ENCODE assay signal across 9 mouse cellular contexts in the genomic region with DNA sequence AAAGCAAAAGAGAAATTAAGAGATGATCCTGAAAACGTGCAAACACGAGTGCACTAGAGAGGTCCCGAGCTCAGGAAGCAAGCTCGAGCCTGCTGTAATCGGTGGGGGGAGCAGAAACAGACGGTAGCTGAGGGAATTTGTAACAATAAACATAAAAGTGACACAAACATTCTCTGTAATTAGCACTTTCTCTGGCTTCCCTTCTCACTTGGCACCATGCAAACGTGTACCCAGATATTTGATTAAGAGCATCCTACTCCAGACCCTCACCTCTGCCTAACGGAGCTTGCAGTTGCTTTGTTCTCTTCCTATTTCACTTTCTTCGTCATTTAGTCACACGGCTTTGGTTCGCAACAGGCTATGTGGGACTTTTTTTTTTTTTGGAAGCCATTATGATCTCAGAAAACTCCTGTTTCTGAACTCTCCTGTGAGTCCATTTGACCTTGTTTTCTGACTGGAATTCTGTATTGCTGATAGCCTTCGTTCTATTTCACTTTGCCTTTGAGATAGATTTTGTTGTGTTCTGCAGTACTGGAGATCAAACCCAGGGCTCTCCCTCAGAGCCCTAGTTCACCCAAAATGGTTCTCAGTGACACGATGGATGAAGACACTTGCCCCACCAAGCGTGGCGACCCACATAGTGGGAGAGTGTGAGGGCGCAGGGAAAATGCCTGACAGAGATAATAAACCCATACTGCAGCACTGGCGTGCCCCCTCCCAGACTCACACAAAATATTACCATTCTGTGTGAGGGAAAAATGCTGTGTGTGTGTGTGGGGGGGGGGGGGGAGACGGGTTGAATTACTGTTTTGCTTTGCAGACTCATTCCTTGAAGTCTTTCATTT. TPM values are rescaled to one million over a fixed set of nuclear protein-coding genes. Genes with fewer than 3 reads are reported as not detected.
DNase-seq lines count a peak whose midpoint lies in the region; ATAC-seq and TF ChIP-seq lines count a peak whose summit lies in the region.
"Had no signal": no experiment of that assay in that cellular context is flagged by ENCODE, and none has a peak within 500 bp of the region (broad histone marks: within the 10 kb centered on the region; RNA-seq: fewer than 3 reads in every experiment).

No protein-coding gene starts in this region.

- ATAC-seq in heart, embryonic 16.5 days (replicated peaks; ENCODE audit: extremely low read depth, insufficient read depth, low FRiP score): no peak
- no peak for ATAC-seq in forebrain, embryonic 15.5 days (replicated peaks)
- no peak for ATAC-seq in liver, embryonic 14.5 days (ENCODE audit: insufficient read depth)
- no peak for ATAC-seq in monocyte, adult 5-6 weeks (replicated peaks; ENCODE audit: insufficient number of reproducible peaks, low FRiP score, low TSS enrichment, poor library complexity, severe bottlenecking)

- no peak for TF ChIP-seq CTCF in liver, embryonic 14.5 days (IDR thresholded peaks at IDR 0.05; ENCODE audit: low read depth)

- H3K27me3 ChIP-seq in heart, embryonic 16.5 days (ENCODE audit: control insufficient read depth, insufficient read depth, low read length): peaks cover 41% of the 10 kb centered on the region
- H3K27me3 ChIP-seq in forebrain, embryonic 15.5 days: peaks cover 34% of the 10 kb centered on the region
- peaks cover 52% of the 10 kb centered on the region for H3K27me3 ChIP-seq in liver, embryonic 14.5 days (ENCODE audit: control insufficient read depth, insufficient read depth, low read length)

- H3K36me3 ChIP-seq in heart, embryonic 16.5 days (ENCODE audit: control insufficient read depth, insufficient read depth): no peaks in the 10 kb centered on the region
- no peaks in the 10 kb centered on the region for H3K36me3 ChIP-seq in ES-E14 (ENCODE audit: control insufficient read depth, insufficient read depth, low read length, poor library complexity, severe bottlenecking)
- no peaks in the 10 kb centered on the region for H3K36me3 ChIP-seq in forebrain, embryonic 15.5 days
- H3K36me3 ChIP-seq in liver, embryonic 14.5 days (replicated peaks; ENCODE audit: control insufficient read depth, insufficient read depth, low read depth): no peaks in the 10 kb centered on the region
- H3K36me3 ChIP-seq: G1E had no signal

- H3K4me2 ChIP-seq in heart, embryonic 16.5 days (ENCODE audit: low read depth, low read length): peak overlapping the region; percentile 43
- H3K4me2 ChIP-seq in forebrain, embryonic 15.5 days (replicated peaks): 0 out of 2 replicates have a peak overlapping the region, but pooled peaks have one; percentile 3
- H3K4me2 ChIP-seq in liver, embryonic 14.5 days (ENCODE audit: low read depth): peak overlapping the region; percentile 91

- H3K9me3 ChIP-seq in heart, embryonic 16.5 days (replicated peaks; ENCODE audit: control insufficient read depth, low read length): no peaks in the 10 kb centered on the region
- no peaks in the 10 kb centered on the region for H3K9me3 ChIP-seq in ES-E14 (ENCODE audit: control insufficient read depth, insufficient read depth, low read depth, low read length)
- H3K9me3 ChIP-seq in forebrain, embryonic 15.5 days: no peaks in the 10 kb centered on the region
- H3K9me3 ChIP-seq in liver, embryonic 14.5 days (ENCODE audit: control insufficient read depth, low read length): no peaks in the 10 kb centered on the region
- H3K9me3 ChIP-seq: G1E had no signal

- H3K27ac ChIP-seq in heart, embryonic 16.5 days (ENCODE audit: low read length): no peak overlapping the region
- no peak overlapping the region for H3K27ac ChIP-seq in ES-E14 (ENCODE audit: insufficient read depth, low read depth, low read length, poor library complexity, severe bottlenecking)
- H3K27ac ChIP-seq in forebrain, embryonic 15.5 days (replicated peaks): no peak overlapping the region
- H3K27ac ChIP-seq in liver, embryonic 14.5 days: no peak overlapping the region

- no peak overlapping the region for H3K9ac ChIP-seq in heart, embryonic 16.5 days (ENCODE audit: low read length)
- H3K9ac ChIP-seq in ES-E14 (ENCODE audit: insufficient read depth, low read depth, low read length, poor library complexity, severe bottlenecking): 0 out of 2 replicates have a peak overlapping the region, but pooled peaks have one; percentile 19
- no peak overlapping the region for H3K9ac ChIP-seq in forebrain, embryonic 15.5 days (replicated peaks)
- peak overlapping the region; percentile 46 for H3K9ac ChIP-seq in liver, embryonic 14.5 days (replicated peaks)

- 0 out of 2 replicates have a peak, but pooled peaks cover 6% of the 10 kb centered on the region for H3K4me1 ChIP-seq in heart, embryonic 16.5 days (ENCODE audit: control insufficient read depth, insufficient read depth, low read length)
- peaks cover 2 to 5% of the 10 kb centered on the region in 2 experiments; a peak in 3 of 4 replicates for H3K4me1 ChIP-seq in ES-E14 (ENCODE audit: control insufficient read depth in 2 of 2, insufficient read depth in 2 of 2, low read length in 2 of 2, poor library complexity in 1 of 2)
- peaks cover 25% of the 10 kb centered on the region for H3K4me1 ChIP-seq in forebrain, embryonic 15.5 days
- H3K4me1 ChIP-seq in liver, embryonic 14.5 days (replicated peaks; ENCODE audit: control insufficient read depth in 2 of 2, insufficient read depth in 2 of 2, low read length in 1 of 2): peaks cover 13 to 24% of the 10 kb centered on the region in 2 experiments

- peak overlapping the region; percentile 27 for H3K4me3 ChIP-seq in heart, embryonic 16.5 days (ENCODE audit: low read length)
- peak overlapping the region; percentile 29 to 46; a peak in 3 of 4 replicates for H3K4me3 ChIP-seq in ES-E14 (ENCODE audit: insufficient read depth in 1 of 2, low read depth in 1 of 2, low read length in 2 of 2, poor library complexity in 1 of 2, severe bottlenecking in 1 of 2)
- H3K4me3 ChIP-seq in forebrain, embryonic 15.5 days: peak overlapping the region; percentile 13; the same call in 1 of the 2 replicates
- peak overlapping the region; percentile 33 to 50 for H3K4me3 ChIP-seq in liver, embryonic 14.5 days (ENCODE audit: insufficient read depth in 1 of 2, low read depth in 2 of 2, low read length in 2 of 2)

- 7% methylated on average over 18 of the region's 18 CpGs for WGBS in heart, embryonic 16.5 days
- 12% methylated on average over 18 of the region's 18 CpGs for WGBS in forebrain, embryonic 15.5 days
- 4% methylated on average over 18 of the region's 18 CpGs for WGBS in liver, embryonic 14.5 days (ENCODE audit: insufficient replicate concordance)

- in situ Hi-C loops in ES-E14 (cut with MboI; ENCODE audit: low sequenced_read_pairs in 2 of 2, unreplicated experiment in 2 of 2): no loop called here

- no peak for TF ChIP-seq EP300 in liver, embryonic 14.5 days (IDR thresholded peaks at IDR 0.05; ENCODE audit: low read depth)

- no peak for DNase-seq in heart, adult 18-20 months
- DNase-seq in ES-E14 (ENCODE audit: low read depth, low spot score): no peak
- no peak for DNase-seq in liver, embryonic 14.5 days (ENCODE audit: low read depth in 3 of 3, low spot score in 3 of 3)
- no peak for DNase-seq in layer of hippocampus, postnatal 25 days (ENCODE audit: extremely low spot score in 1 of 2, low spot score in 1 of 2)
- no peak for DNase-seq in frontal cortex, postnatal 10 days (ENCODE audit: low spot score in 2 of 2)

TF ChIP-seq in ES-E14, 5 proteins besides CTCF, POLR2A, EP300 and RAD21:
- TF ChIP-seq CHD2 (IDR thresholded peaks at IDR 0.05; ENCODE audit: low read depth, low read length) (no peak), MAFK (IDR thresholded peaks at IDR 0.05; ENCODE audit: insufficient read depth, low read depth, low read length) (no peak), ZNF384 (IDR thresholded peaks at IDR 0.05; ENCODE audit: low read depth, low read length) (no peak), HCFC1 (IDR thresholded peaks at IDR 0.05; ENCODE audit: borderline replicate concordance, insufficient read depth, low read length) (no peak), ZC3H11A (IDR thresholded peaks at IDR 0.05; ENCODE audit: borderline replicate concordance, low read depth, low read length) (no peak)

RNA-seq across cellular contexts. Expression of a gene that starts 0.6 kb away (rescaled TPM):
- 0.20 and 0.47 TPM in 2 replicates for polyA plus RNA-seq in heart, embryonic 16.5 days (2015; fragmentation: Nextera tagmentation; extraction: Ambion mirVana)
- not detected for total RNA-seq in heart, adult 18-20 months (2021)
- total RNA-seq in ES-E14 (2012; rRNA removed): 19.7 and 30.5 TPM in 2 replicates
- 0.70 and 0.88 TPM in 2 replicates for polyA plus RNA-seq in forebrain, embryonic 15.5 days (2015; fragmentation: Nextera tagmentation; extraction: Ambion mirVana)
- 0.98 and 1.5 TPM in 2 replicates for polyA plus RNA-seq in liver, embryonic 14.5 days (2012; rRNA removed)
- polyA plus RNA-seq in liver, embryonic 14.5 days (2014; fragmentation: Nextera tagmentation; extraction: Ambion mirVana): 1.5 and 2.2 TPM in 2 replicates
- not detected for total RNA-seq in layer of hippocampus, postnatal 25 days (2021)
- total RNA-seq in monocyte, adult 5-6 weeks (2017): 0.29 TPM in 1 of 3 replicates, not detected in the others

Comparison
In these comparisons a context has a peak if more than half of its experiments do, and no peak if none do; other contexts are left out.
1. H3K4me2 ChIP-seq: peak in every context shown above with its lines; median percentile 91 in liver, embryonic 14.5 days; 43 in heart, embryonic 16.5 days; 3 in forebrain, embryonic 15.5 days.
2. H3K9ac ChIP-seq: peak in ES-E14 (single experiment) and liver, embryonic 14.5 days (single experiment); none in heart, embryonic 16.5 days (single experiment) and forebrain, embryonic 15.5 days (single experiment).
3. RNA of a gene that starts 0.6 kb away (total RNA-seq): 19.7 to 30.5 TPM in ES-E14; not detected in heart, adult 18-20 months, not detected in layer of hippocampus, postnatal 25 days and 0.29 TPM in monocyte, adult 5-6 weeks; every median in the first group is over 10 times any median in the second.
4. Peak in every context shown above with its lines, with median percentiles within 50 percentile points of each other: H3K4me3 ChIP-seq.